Mouse (Mus musculus) hindbrain, embryonic 10.5 days (tissue): Measurements from ENCODE around the gene Zfp697. TPM values are rescaled to one million over a fixed set of nuclear protein-coding genes. Genes with fewer than 3 reads are reported as not detected.
"Not testable (repeated sequence)": the region's sequence is repeated elsewhere in the genome, so short reads cannot be mapped to it uniquely, and the experiment has no call there.

Experiments
- DNase-seq: peaks from one replicate; pipeline ENCODE4 v3.0.0-alpha.2; 2017; ENCODE audit warnings: low spot score
- H3K27ac ChIP-seq: fragments of 300-500 bp; sonication (generic); 2 replicates; pipeline ENCODE4 v1.5.1; 2016; ENCODE audit warnings: mild to moderate bottlenecking, moderate library complexity
- H3K27me3 ChIP-seq: fragments of 300-500 bp; sonication (generic); 2 replicates; pipeline ENCODE4 v1.6.1; 2016; ENCODE audit warnings: mild to moderate bottlenecking; ENCODE audit not compliant: poor library complexity, insufficient read depth, severe bottlenecking
- H3K36me3 ChIP-seq: fragments of 300-500 bp; sonication (generic); 2 replicates; pipeline ENCODE4 v1.6.1; 2016; ENCODE audit warnings: mild to moderate bottlenecking, moderate library complexity
- H3K4me1 ChIP-seq: fragments of 300-500 bp; sonication (generic); replicated peaks from 2 replicates; pipeline ENCODE4 v1.6.1; 2016; ENCODE audit warnings: mild to moderate bottlenecking
- H3K4me3 ChIP-seq: fragments of 300-500 bp; sonication (generic); 2 replicates; pipeline ENCODE4 v1.5.1; 2016; ENCODE audit warnings: mild to moderate bottlenecking, moderate library complexity
- H3K9me3 ChIP-seq: fragments of 300-500 bp; sonication (generic); 2 replicates; pipeline ENCODE4 v1.6.1; 2016; ENCODE audit warnings: mild to moderate bottlenecking, moderate library complexity
- WGBS: fragments of 180-500 bp; shearing (Covaris S2); methylation state at CpG from one replicate; pipeline ENCODE4 v1.1.7; 2016; 5-methylcytosine and 5-hydroxymethylcytosine counted together
- polyA plus RNA-seq: library from polyadenylated mRNA; unstranded; fragments of >200 nt; fragmentation: Nextera tagmentation; extraction: Ambion mirVana; gene quantifications from 2 replicates; pipeline ENCODE4 v1.2.1, GENCODE M21; 2016

Gene Zfp697
- polyA plus RNA-seq, 1 experiment from 2014 or later = 8.0 TPM

- no peak for DNase-seq
- H3K36me3 ChIP-seq = no peaks in the 10 kb centered on the region
- no peaks in the 10 kb centered on the region for H3K4me1 ChIP-seq
- no peaks in the 10 kb centered on the region for H3K9me3 ChIP-seq
- WGBS = 79% methylated on average over 2 of the region's 2 CpGs
- no peaks in the 10 kb centered on the region for H3K27me3 ChIP-seq
- H3K27ac ChIP-seq = no peak overlapping the region
- H3K4me3 ChIP-seq = no peak overlapping the region
These were observed 351.5 kb downstream of the Zfp697 start for GRCm38 (mm10) chr3:98733724-98734123.

- WGBS = 52% methylated on average over 4 of the region's 4 CpGs
- DNase-seq = no peak
These were observed 352.1 kb downstream of the Zfp697 start for GRCm38 (mm10) chr3:98734340-98734739.

GRCm38 (mm10) chr3:98741043-98741442, 358.8 kb downstream of the Zfp697 start:
- 71% methylated on average over 1 of the region's 1 CpGs for WGBS
- H3K27me3 ChIP-seq, H3K4me3 ChIP-seq, DNase-seq, H3K27ac ChIP-seq, H3K4me1 ChIP-seq, H3K9me3 ChIP-seq, H3K36me3 ChIP-seq: not testable (repeated sequence)

More at GRCm38 (mm10) chr3:98734340-98734739, 352.1 kb downstream of the Zfp697 start:
- no peaks in the 10 kb centered on the region for H3K4me1 ChIP-seq
- H3K27me3 ChIP-seq = no peaks in the 10 kb centered on the region
- no peak overlapping the region for H3K4me3 ChIP-seq
- H3K27ac ChIP-seq = no peak overlapping the region
- no peaks in the 10 kb centered on the region for H3K9me3 ChIP-seq
- H3K36me3 ChIP-seq = no peaks in the 10 kb centered on the region

- H3K4me1 ChIP-seq = no peaks in the 10 kb centered on the region
- no peaks in the 10 kb centered on the region for H3K27me3 ChIP-seq
- H3K4me3 ChIP-seq = no peak overlapping the region
- no peaks in the 10 kb centered on the region for H3K36me3 ChIP-seq
- no peak for DNase-seq
- H3K27ac ChIP-seq = no peak overlapping the region
- H3K9me3 ChIP-seq = no peaks in the 10 kb centered on the region
- WGBS = 73% methylated on average over 2 of the region's 2 CpGs
These were observed 369.9 kb downstream of the Zfp697 start for GRCm38 (mm10) chr3:98752171-98752570.

- no peaks in the 10 kb centered on the region for H3K27me3 ChIP-seq
- H3K36me3 ChIP-seq = no peaks in the 10 kb centered on the region
- H3K9me3 ChIP-seq = no peaks in the 10 kb centered on the region
- H3K27ac ChIP-seq = no peak overlapping the region
- WGBS = 88% methylated on average over 3 of the region's 3 CpGs
- no peak for DNase-seq
- H3K4me3 ChIP-seq = no peak overlapping the region
- no peaks in the 10 kb centered on the region for H3K4me1 ChIP-seq
These were observed 374.6 kb downstream of the Zfp697 start for GRCm38 (mm10) chr3:98756836-98757235.

GRCm38 (mm10) chr3:98764155-98764554, 381.9 kb downstream of the Zfp697 start:
- no peak overlapping the region for H3K4me3 ChIP-seq
- no peak for DNase-seq

GRCm38 (mm10) chr3:98780921-98781320, 398.7 kb downstream of the Zfp697 start:
- DNase-seq = no peak
- Histone ChIP-seq H3K27ac (no peak overlapping the region), H3K36me3 (no peaks in the 10 kb centered on the region), H3K9me3 (no peaks in the 10 kb centered on the region), H3K4me1 (no peaks in the 10 kb centered on the region), H3K27me3 (no peaks in the 10 kb centered on the region), H3K4me3 (no peak overlapping the region)

More at GRCm38 (mm10) chr3:98764155-98764554, 381.9 kb downstream of the Zfp697 start:
- H3K36me3 ChIP-seq = no peaks in the 10 kb centered on the region
- H3K4me1 ChIP-seq = no peaks in the 10 kb centered on the region
- no peaks in the 10 kb centered on the region for H3K27me3 ChIP-seq
- no peak overlapping the region for H3K27ac ChIP-seq
- H3K9me3 ChIP-seq = no peaks in the 10 kb centered on the region

- no peak overlapping the region for H3K27ac ChIP-seq
- no peak for DNase-seq
- H3K4me1 ChIP-seq = no peaks in the 10 kb centered on the region
- no peaks in the 10 kb centered on the region for H3K27me3 ChIP-seq
- H3K4me3 ChIP-seq = no peak overlapping the region
- H3K9me3 ChIP-seq = no peaks in the 10 kb centered on the region
- H3K36me3 ChIP-seq = no peaks in the 10 kb centered on the region
These were observed 400.1 kb downstream of the Zfp697 start for GRCm38 (mm10) chr3:98782181-98782868.

GRCm38 (mm10) chr3:98786551-98786950, 404.3 kb downstream of the Zfp697 start:
- no peaks in the 10 kb centered on the region for H3K27me3 ChIP-seq
- H3K4me1 ChIP-seq = no peaks in the 10 kb centered on the region
- DNase-seq = no peak
- no peak overlapping the region for H3K4me3 ChIP-seq
- H3K36me3 ChIP-seq = no peaks in the 10 kb centered on the region
- 80% methylated on average over 2 of the region's 2 CpGs for WGBS
- H3K27ac ChIP-seq = no peak overlapping the region
- no peaks in the 10 kb centered on the region for H3K9me3 ChIP-seq

Other genes with a start within 250 kb of the Zfp697 start
- not detected in 2 replicates for gene Adam30, start 221.8 kb upstream of the Zfp697 start, polyA plus RNA-seq
- gene Reg4, start 160.3 kb upstream of the Zfp697 start, polyA plus RNA-seq = not detected in 2 replicates
- gene Hmgcs2, start 102.0 kb upstream of the Zfp697 start, polyA plus RNA-seq = 2.2 and 3.8 TPM in 2 replicates
- 345 and 380 TPM in 2 replicates for gene Phgdh, start 42.5 kb upstream of the Zfp697 start, polyA plus RNA-seq
- gene Gm4450, start 74.7 kb downstream of the Zfp697 start, polyA plus RNA-seq = not detected in 2 replicates
- not detected in 2 replicates for gene Hsd3b4, start 128.1 kb downstream of the Zfp697 start, polyA plus RNA-seq
- not detected in 2 replicates for gene Gm10681, start 206.3 kb downstream of the Zfp697 start, polyA plus RNA-seq
- not detected in 2 replicates for gene Hsd3b5, start 247.8 kb downstream of the Zfp697 start, polyA plus RNA-seq